Mouse (Mus musculus): ENCODE data around the gene Rtn4rl1.

The Rtn4rl1 gene

DNA sequence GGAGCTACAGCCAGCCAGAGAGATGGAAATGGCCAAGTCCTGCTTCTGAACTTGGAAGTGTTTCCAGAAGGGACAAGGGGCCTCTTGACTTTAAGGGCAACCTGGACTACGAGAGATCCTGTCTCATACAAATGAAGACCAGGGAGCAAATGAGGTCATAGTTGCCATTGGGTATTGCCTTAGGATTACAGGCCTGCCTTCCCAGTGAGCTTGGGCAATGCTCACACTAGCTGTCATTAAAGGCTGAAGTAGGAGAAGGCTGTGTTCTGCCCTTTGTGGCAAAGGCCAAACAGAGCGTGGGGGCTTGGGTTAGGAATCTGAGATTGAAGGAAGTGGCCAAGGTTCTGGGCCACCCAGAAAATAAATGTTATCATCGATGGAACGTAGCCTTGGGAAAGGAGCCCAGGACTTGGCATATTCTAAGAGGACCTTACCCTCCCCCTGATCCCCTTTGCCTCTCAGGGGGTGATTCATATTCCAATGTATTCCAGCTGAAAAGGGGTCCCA is 57.5 kb downstream of the Rtn4rl1 start:
- DNase-seq (ENCODE audit: low read depth) = no peak

DNA sequence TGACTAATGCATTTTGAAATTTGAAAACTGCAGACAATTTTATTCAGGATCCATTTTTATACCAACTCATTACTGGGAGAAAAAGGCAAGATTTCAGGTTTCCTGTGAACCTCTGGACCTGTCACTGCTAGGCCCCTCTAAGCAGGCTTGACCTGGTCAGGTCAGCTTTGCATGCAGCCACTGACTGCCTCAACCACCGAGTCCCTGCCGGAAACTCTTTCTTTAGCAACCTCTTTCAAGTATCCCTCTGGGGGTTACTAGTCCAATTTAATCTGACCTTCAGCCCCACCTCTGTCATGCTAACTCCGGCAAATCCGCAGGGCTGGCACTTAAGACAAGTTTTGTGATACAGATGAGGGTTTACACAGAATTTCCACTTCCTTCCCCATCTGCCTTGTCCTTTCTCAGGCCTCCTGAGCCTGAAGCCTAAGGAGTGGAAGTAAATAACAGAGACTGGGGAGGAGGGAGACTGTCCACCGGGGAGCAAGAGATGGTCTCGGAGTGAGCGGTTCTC is 58.0 kb downstream of the Rtn4rl1 start:
- no peak for DNase-seq (ENCODE audit: low read depth)

DNA sequence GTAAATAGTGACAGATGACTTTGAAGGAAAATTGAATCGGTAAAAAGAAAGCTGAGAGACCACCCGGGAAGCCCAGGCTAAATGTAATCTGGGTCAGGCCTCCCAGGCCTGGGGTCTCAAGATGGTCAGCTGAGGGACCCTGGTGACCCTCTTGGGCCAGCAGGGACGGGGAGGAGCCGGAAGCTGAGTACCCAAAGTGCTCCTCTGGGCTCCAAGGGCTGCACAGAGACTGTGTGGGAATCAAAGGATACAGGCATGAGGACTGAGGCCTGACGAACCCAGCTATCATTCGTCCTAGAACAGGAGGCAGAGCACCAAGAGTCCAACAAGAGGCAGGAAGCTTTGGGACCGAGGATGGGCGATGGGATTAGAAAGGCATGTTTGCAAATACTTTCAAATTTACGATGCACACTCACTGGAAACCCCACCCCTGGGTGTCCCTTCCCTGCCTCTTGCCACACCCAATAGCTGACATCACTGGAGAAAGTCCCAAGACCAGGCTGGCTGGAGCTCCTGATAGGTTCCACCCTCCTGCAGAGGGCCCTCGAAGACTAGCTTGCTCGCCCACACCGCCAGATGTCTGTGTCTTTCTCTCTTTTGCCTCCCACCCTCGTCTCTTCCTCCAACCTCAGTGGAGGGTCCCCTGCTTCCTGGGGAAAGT is 60.8 kb downstream of the Rtn4rl1 start:
- DNase-seq (ENCODE audit: low read depth) = peak; percentile 49

DNA sequence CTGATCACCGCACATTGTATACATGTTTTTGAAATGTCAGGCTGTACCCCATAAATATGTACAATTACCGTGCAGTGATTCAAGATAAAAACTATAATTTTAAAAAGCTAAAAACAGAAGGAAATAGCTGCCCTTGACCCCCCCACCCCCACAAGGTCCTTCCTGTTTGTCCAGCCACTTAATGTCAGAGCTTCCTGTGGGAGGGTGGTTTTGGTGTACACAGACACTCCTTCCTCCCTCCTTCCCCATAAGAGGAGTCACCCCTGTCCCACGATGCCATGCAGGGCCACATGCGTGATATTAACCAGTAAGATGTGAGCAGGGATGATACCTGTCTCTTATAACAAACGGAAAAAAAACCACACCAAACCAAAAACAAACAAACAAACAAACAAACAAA is 61.7 kb downstream of the Rtn4rl1 start:
- DNase-seq (ENCODE audit: low read depth) = no peak

DNA sequence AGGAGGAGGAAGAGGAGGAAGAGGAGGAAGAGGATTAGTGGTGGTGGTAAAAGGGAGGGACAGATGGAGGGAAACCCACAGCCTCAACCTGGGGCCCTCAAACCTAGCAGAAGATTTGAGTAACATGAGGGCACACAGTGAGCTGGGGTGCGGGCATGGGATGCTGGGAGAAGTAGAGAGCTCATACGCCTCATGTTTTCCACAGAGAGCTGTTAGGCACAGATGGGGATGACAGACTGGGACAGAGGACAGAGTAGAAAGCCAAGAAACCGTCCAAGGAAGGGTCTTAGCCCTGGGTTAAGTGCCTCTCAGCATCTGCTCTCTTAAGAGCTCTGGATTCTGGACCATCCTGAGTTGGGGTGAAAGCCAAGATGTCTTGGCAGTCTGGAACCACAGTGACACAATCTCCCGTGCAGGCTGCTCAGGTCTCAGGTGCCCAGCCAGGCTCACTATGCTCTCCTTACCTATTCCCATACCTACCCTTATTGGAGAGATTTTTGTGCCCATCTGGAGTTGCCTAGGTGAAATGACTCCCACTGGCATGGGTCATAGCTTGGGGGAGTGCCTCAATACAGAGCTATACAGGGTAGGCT is 63.6 kb downstream of the Rtn4rl1 start:
- DNase-seq (ENCODE audit: low read depth) = no peak

DNA sequence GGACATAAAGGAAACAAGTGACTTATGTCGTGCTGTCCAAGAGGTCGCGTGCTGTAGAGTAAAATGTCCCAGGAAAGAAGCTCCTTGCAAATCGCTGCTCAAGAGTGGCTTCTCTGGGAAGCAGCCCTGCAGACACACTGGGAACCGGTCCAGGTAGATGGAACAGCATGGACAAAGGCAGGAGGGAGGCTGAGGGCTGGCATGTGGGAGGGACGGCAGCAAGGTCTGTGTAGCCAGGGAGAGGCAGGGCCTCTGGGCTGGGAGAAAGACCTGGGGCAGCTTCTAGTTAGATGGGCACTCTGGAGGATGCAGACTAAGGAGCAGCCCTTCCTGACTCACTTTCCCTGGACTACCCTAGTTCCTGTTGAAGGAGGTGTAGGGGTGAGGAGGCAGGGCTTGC is 65.8 kb downstream of the Rtn4rl1 start:
- no peak for DNase-seq (ENCODE audit: low read depth)

DNA sequence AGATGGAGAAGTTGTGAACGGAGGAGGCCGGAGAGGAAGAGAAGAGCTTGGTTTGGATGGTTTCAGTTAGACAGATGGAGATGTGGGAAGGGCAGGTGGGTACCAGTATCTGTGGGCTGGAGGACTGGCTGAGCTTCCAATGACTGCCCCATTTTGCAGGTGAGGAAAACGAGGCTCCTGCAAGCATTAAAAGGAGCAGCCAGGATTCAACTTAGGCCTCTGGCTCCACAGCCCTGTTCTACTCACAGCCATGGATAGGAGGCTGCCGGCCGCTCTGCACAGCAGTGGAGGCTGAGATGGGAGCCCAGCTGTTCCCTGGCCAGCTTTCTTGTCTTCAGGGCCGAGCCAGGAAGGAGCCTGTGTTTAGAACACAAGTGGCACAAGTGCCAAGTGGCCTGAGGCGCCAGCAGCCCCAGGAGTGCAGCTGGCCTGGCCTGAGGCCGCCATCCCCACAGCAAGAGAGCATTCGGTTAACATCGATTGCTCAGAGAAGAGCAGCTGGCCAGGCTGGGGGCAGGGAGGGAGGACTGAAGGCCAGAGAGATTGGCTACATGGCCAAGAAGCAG is 66.5 kb downstream of the Rtn4rl1 start:
- DNase-seq (ENCODE audit: low read depth) = no peak

DNA sequence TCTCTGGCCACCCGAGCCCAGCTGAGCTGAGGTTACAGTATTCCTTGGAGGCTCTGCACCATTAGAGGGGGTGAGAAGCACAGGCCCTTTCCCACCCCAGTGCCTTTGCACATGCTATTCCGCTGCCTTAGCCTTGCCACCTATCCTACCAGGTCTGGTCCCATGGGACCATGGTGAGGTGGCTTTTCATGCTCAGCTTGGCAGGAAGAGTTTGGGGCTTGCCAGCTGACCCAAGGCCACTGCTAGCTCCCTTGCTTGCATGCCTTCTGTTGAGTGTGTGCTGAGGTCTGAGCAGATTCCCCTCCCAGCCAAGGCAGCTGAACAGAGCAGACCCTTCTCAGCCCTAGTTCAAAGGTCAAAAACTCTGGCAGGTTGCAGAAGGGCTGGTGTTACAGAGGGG is 67.4 kb downstream of the Rtn4rl1 start:
- no peak for DNase-seq (ENCODE audit: low read depth)

DNA sequence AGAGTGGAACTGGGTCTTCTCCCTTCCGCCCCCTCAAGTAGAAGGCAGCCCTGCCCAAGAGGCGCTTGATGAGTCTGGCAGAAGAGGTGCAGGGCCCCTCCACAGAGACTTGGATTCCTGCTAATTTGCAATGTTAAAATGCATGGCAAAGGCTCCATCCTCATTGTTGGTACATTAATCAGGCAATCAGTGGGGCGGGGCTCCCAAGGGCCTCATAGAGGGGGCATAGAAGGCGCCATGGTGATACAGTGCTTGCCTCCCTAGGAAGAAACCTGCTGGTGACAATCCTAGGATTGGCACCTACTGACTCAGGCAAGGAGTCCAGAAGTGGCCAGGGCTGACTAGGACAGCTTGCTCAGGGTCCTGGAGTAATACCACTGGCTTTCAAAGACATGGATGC is 68.1 kb downstream of the Rtn4rl1 start:
- no peak for DNase-seq (ENCODE audit: low read depth)

DNA sequence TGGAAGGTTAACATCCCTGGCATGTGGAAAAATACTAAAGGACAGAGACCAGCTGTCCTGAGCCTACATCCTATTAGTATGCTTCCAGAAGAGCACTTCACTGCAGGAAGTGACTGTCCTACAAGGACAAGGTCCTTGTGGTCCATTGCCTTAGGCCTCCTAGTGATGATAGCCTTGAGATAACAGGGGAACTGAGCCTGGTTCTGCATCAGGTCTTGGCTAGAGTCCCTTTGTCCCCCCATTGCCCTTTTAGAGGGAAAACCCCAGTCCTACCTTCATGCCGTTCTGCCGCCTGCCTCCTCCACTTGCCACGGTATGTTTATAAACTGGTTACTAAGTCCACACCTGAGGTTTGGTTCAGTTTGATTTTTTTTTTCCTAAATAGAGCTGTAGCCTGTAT is 68.6 kb downstream of the Rtn4rl1 start:
- DNase-seq (ENCODE audit: low read depth) = no peak

DNA sequence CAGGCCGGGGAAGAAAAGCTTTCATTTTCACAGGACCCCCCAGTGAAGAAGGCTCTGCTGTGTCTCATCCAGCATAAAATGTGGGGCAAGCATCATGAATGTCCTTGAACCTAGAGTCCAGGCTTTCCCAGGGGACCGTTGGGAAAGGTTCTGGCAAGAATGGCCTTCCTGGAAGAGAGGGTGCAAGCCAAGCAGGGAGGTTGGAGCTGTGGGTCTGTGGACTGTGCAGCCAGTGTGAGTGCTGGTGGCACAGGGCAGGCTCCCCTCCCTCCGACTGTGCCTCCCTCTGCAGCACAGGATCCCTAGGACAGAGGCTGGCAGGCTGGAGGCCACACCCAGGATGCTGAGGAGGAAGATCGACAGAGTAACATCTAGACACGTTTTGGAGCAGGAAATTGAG is 69.2 kb downstream of the Rtn4rl1 start:
- no peak for DNase-seq (ENCODE audit: low read depth)

DNA sequence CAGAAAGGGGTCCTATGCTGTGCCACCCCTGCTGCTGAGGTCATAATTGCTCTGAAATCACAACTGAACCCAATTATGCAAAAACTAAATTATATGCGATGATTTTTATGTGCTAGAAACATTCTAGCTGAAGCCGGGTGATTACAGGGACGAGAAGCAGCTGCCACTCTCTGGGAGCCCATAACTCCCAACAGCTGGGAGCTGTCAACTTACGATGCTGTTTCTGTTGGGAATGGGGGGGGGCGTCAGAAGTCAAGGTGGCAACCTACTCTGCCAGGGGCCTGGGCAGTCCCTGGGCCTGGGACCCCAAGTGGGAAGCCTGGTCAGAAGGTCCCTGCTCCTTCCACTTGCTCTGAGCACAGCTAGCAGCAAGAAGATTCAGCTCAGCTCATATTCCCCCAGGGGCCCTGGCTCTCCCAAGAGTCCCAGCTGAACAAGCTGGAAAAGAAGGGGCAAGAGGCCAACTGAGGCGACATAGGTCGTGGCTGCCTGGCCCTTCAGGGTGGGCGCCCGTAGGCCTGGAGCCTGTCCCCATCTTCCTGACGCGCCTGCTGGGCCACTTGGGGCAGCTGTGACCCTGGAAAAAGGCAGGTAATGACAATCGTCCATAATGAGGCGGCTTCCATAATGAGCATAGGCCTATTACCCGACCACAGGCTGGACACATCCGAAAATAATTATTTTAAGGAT is 69.8 kb downstream of the Rtn4rl1 start:
- no peak for DNase-seq (ENCODE audit: low read depth)

DNA sequence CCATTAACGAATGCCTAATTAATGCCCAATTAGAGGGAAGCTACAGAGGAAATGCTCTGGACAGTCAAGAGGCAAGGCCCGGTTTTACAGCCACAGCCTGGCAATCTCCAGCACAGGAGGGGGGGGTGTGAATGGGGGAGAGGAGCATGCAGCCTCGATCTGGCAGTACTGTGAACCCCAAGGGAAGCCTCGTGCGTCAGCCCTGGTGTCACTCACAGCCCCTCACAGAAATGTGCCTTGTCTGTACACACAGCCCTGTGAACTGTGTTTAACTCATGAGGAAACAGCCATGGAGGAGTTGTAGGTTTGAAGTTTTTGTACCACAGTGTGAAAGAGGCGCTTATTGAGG is 70.4 kb downstream of the Rtn4rl1 start:
- no peak for DNase-seq (ENCODE audit: low read depth)

DNA sequence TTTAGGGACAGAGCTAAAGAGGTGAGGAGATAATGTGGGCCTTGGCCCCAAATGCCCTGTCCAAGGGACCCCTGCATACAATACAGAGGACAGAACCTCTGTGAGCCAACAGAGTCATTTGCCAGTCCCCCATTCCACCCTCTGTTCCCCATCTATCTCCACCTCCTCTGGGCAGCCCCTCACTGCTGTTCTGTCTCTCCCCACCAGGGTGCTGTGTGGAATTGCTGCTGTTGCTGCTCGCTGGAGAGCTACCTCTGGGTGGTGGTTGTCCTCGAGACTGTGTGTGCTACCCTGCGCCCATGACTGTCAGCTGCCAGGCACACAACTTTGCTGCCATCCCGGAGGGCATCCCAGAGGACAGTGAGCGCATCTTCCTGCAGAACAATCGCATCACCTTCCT is 71.0 kb downstream of the Rtn4rl1 start:
- no peak for DNase-seq (ENCODE audit: low read depth)

DNA sequence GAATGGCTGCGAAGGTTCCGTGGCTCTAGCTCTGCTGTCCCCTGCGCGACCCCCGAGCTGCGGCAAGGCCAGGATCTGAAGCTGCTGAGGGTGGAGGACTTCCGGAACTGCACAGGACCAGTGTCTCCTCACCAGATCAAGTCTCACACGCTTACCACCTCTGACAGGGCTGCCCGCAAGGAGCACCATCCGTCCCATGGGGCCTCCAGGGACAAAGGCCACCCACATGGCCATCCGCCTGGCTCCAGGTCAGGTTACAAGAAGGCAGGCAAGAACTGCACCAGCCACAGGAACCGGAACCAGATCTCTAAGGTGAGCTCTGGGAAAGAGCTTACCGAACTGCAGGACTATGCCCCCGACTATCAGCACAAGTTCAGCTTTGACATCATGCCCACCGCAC is 72.0 kb downstream of the Rtn4rl1 start:
- DNase-seq (ENCODE audit: low read depth) = no peak

DNA sequence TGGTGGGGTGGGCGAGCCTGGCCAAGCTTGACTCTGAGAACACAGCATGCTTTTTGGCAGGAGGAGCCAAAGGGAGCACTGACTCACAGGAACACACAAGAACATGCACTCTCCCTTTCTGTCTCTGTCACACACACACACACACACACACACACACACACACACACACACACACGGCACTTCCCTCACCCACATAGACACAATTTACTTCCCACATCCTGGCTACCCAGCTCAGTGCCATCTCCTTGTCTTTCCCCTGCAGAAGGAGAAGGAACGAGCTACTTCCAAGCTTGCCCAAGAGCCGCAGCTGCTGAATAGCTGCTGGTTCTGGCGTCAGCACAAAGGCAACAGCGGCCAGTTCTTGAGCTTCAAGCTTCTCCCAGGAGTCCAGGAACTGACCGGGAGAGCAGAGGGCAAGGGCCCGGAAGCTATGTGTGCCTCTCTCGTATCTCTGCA is 74.3 kb downstream of the Rtn4rl1 start:
- DNase-seq (ENCODE audit: low read depth) = no peak

DNA sequence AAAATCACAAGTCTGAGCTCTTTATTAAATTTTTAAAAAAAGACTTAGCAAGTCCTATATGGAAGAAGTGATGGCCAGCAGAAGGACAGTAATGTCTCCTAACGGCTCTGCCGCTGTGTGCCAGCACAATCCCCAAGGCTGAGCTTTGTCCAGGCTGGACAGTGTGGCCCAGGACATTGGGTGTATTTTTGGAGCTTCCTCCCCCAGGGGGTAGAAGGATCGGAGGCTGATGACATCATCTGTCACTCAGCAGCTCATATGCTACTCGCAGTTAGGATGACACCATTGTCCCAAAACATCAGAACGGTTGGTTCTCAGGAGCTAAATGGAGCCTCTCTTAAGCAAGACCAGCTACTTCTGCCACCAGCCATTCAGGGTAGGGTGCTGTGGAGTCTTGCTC is 74.9 kb downstream of the Rtn4rl1 start:
- DNase-seq (ENCODE audit: low read depth) = no peak

DNA sequence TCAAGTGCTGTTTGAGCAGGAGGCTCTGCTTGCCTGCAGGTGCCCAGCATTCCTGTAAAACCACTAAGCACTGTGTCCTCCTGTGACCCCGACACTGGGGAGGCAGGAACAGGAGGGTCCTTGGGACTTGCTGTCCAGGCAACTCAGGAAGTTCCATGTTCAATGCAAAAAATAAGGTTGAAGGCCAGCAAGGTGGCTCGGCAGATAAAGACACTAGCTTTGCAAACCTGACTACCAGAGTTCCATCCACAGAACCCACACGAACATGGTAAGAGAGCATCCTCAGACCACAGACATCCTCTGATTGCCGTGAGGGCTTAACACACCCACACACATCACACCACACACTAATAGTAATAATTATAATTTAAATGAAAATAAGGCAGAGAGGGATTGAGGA is 75.6 kb downstream of the Rtn4rl1 start:
- no peak for DNase-seq (ENCODE audit: low read depth)

DNA sequence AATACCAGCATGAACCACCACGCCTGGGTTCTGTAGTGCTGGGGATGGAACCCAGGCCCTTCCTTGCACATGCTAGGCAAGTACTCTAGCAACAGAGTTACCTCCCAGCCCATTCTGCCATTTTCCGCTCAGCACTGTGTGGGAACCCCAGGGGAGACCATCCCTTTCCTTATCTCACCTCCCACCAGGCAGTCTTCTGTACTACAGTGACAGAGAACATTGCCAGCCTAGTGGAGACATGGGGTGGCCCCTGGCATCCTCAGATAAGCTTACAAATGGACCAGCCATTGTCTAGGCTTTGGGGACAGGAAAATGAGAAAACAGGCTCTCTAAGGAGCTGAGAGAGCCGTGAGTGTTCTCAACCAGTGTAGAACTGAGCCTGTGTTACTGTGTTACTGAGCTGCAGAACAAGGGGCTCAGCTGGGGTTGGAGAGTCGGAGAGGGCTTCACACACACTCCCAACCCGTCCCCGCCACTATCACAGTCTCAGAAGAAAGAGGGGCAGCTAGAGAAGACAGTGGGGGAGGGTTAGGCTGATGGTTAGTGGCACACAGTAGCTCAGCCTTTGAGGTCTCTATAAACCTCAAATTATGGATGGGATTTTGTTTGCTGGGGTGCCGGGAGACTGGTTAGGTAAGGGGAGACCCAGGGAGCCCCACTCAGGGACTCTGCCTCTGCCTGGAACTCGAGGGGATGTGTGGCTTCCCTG is 76.8 kb downstream of the Rtn4rl1 start:
- DNase-seq (ENCODE audit: low read depth) = no peak

DNA sequence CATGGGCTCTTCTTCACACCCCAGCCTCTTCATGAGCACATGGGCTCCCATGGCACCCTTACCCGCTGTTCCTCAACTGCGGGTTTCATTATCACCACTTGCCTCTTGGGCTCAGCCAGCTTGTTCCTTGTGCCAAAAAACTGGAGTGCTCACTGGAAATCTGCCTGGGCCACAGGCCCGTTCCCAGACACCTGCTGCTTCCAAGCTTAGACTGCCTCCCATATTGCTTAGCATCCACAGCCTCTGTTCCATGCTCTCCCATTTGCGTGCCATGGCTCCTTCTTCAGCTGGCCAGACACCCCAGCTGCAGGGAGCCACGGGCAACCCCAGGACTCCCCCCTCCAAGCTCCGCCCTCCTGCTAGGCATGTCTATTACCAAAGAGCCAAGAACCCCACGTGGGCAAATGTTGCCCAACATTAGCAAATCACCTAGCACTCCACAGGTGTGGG is 77.4 kb downstream of the Rtn4rl1 start:
- DNase-seq (ENCODE audit: low read depth) = no peak

DNA sequence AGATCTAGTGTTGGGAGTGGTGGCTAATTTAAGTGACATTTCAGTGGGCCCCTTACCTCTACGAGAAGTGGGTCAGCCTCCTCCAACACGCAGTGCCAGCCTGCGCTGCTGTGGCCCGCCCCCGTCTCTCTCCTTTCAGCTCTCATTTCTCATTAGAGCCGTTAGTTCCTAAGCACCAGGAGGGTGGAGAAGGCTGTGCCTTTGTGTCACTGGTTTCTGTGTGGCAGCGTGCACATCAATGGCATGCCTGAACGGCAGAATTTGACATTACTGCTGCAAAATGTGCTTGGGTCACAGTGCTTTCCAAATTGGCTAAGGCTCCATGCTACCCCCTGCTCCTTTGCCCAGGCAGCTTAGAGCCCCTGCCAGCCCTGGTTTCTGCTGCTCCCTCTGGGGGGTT is 79.9 kb downstream of the Rtn4rl1 start:
- DNase-seq (ENCODE audit: low read depth) = no peak

DNA sequence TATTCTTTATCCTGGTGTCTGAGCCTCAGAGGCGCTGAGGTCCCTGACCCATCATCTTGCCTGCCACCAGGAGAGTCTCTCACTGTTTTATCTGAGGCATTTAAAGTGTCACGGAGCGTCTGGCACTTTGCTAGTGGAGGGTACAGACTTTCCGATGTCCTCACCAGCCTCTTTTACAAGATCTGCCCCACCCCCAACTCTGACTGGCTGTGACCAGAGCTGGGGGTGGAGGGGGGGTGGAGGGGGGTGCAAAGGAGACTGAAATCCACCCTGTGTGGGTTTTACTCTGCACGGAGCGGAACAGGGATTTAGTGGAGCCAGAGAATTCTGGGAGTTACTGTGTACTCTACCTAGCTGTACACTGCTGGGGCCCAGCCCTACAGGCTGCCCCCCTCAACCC is 81.5 kb downstream of the Rtn4rl1 start:
- DNase-seq (ENCODE audit: low read depth) = no peak
